Mouse (Mus musculus) MEL-GATA-1-ER (cell line): ENCODE measurements around the gene Ankrd60.

Experiments used
- DNase-seq: peaks from one replicate; pipeline ENCODE4 v3.0.0-alpha.2; 2012; ENCODE audit warnings: low read depth; ENCODE audit errors: extremely low read depth

The Ankrd60 gene

GRCm38 (mm10) chr2:173584361-173584760 lies 6.2 kb upstream of the Ankrd60 start:
- no peak for DNase-seq

- peak; percentile 15 for DNase-seq
Measured at GRCm38 (mm10) chr2:173583455-173583854, 5.3 kb upstream of the Ankrd60 start.

- no peak for DNase-seq
Measured at GRCm38 (mm10) chr2:173582903-173583302, 4.7 kb upstream of the Ankrd60 start.

- no peak for DNase-seq
Measured at GRCm38 (mm10) chr2:173581096-173581495, 2.9 kb upstream of the Ankrd60 start.

GRCm38 (mm10) chr2:173578595-173578994 lies 430 bp upstream of the Ankrd60 start:
- no peak for DNase-seq

GRCm38 (mm10) chr2:173564179-173564578 lies 14.0 kb downstream of the Ankrd60 start:
- DNase-seq: no peak

GRCm38 (mm10) chr2:173563336-173563735 lies 14.8 kb downstream of the Ankrd60 start:
- no peak for DNase-seq

GRCm38 (mm10) chr2:173561851-173562442 lies 16.2 kb downstream of the Ankrd60 start:
- DNase-seq: no peak

GRCm38 (mm10) chr2:173558754-173559396 lies 19.3 kb downstream of the Ankrd60 start:
- DNase-seq: no peak

GRCm38 (mm10) chr2:173553863-173554262 lies 24.3 kb downstream of the Ankrd60 start:
- no peak for DNase-seq

- no peak for DNase-seq
Measured at GRCm38 (mm10) chr2:173550681-173551080, 27.5 kb downstream of the Ankrd60 start.

- no peak for DNase-seq
Measured at GRCm38 (mm10) chr2:173549236-173549635, 28.9 kb downstream of the Ankrd60 start.

GRCm38 (mm10) chr2:173545992-173546703 lies 32.0 kb downstream of the Ankrd60 start:
- DNase-seq: no peak

GRCm38 (mm10) chr2:173542716-173543115 lies 35.4 kb downstream of the Ankrd60 start:
- no peak for DNase-seq

- no peak for DNase-seq
Measured at GRCm38 (mm10) chr2:173541748-173542147, 36.4 kb downstream of the Ankrd60 start.

GRCm38 (mm10) chr2:173539781-173540180 lies 38.4 kb downstream of the Ankrd60 start:
- no peak for DNase-seq

- no peak for DNase-seq
Measured at GRCm38 (mm10) chr2:173535886-173536285, 42.3 kb downstream of the Ankrd60 start.

- DNase-seq: no peak
Measured at GRCm38 (mm10) chr2:173535390-173535789, 42.8 kb downstream of the Ankrd60 start.

- no peak for DNase-seq
Measured at GRCm38 (mm10) chr2:173534581-173534980, 43.6 kb downstream of the Ankrd60 start.

- DNase-seq: no peak
Measured at GRCm38 (mm10) chr2:173532711-173533462, 45.3 kb downstream of the Ankrd60 start.

GRCm38 (mm10) chr2:173528493-173528892 lies 49.7 kb downstream of the Ankrd60 start:
- no peak for DNase-seq

GRCm38 (mm10) chr2:173522376-173522775 lies 55.8 kb downstream of the Ankrd60 start, which contains the start of gene 1700021F07Rik:
Gene 1700021F07Rik, plus strand, starts transcription at chr2:173522586.
- no peak for DNase-seq
